Mouse (Mus musculus): ENCODE measurements at regions not wholly inside any gene's neighbourhood (a gene's known extent, or its start where the extent isn't known, plus 50 kb on each side); places are given as distances from the start of the nearest gene placed in this dataset.

DNA sequence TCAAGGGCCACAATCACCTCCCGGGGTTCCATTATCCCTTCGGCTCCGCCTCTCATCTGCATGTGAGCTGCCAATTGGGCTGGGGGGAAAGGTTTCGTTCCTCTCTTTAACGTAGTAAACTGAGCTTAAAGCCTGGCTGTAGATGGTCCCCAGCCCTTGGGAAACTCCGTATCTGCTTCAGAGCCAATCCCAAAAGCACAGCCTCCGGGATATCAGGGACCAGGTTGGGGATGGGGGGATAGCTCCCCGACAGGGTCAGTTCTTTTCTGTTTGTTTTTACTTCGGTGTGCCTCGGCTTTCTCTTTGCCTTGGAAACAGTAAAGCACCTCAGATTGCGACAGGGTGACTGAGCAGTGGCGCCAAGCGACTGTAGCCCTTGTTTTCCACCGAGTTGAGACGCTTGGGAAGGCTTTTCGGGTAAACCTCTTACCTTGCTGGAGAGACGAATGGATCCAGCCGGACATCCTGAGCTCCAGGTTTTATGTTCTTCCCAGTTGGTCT lies 64.5 kb downstream of the Tfap2c start:
- peak overlapping the region; percentile 6 for H3K4me3 ChIP-seq (ENCODE audit: insufficient read depth, low read length)
- H3K4me1 ChIP-seq (ENCODE audit: control insufficient read depth, insufficient read depth, low read length) = no peaks in the 10 kb centered on the region
- TF ChIP-seq CTCF (IDR thresholded peaks at IDR 0.05; ENCODE audit: borderline replicate concordance, insufficient read depth, low read length) (no peak), POLR2A (IDR thresholded peaks at IDR 0.05; ENCODE audit: low read depth, low read length) (no peak)
- no peak overlapping the region for H3K27ac ChIP-seq (ENCODE audit: insufficient read depth, low read length)

DNA sequence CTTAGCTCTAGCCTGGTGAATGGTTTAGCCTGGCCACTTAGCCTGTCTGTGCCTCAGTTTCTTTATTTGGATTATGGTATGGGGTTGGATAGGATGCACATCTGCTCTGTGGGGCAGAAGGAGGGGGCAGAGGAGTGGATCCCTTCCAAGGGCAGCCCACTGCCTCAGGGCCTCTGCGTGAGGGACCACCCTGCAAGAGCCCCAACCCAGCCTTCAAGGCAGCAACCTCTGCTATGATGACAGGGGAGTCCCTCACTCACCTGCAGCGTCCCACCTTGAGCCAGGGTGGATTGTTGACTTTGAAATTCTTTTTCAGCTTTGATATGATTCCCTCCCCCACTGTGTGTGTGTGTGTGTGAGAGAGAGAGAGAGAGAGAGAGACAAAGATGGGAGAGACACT lies 65.8 kb downstream of the Tfap2c start:
- H3K4me1 ChIP-seq (ENCODE audit: control insufficient read depth, insufficient read depth, low read length) = no peaks in the 10 kb centered on the region
- no peak overlapping the region for H3K4me3 ChIP-seq (ENCODE audit: insufficient read depth, low read length)
- no peak overlapping the region for H3K27ac ChIP-seq (ENCODE audit: insufficient read depth, low read length)
- TF ChIP-seq POLR2A (IDR thresholded peaks at IDR 0.05; ENCODE audit: low read depth, low read length) = no peak
- TF ChIP-seq CTCF (IDR thresholded peaks at IDR 0.05; ENCODE audit: borderline replicate concordance, insufficient read depth, low read length) = no peak

DNA sequence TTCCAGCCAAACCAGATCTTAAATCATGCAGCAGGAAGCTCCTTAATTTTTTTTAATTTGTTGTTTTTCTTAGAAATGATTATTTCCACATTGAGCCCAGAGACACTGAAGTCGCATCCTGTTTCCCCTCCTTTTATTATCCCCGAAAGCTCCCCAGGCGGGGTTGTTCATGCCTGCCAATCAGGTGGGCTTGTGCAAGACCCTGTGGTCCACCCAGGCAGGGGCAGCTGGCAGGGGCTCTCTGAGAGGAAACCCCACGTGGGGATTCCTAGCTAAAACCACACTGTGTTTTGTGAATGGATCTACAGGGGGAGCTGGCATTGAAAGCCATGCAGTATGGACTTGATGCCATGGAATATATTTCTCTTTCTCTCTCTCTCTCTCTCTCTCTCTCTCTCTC lies 66.2 kb downstream of the Tfap2c start:
- H3K27ac ChIP-seq (ENCODE audit: insufficient read depth, low read length) = no peak overlapping the region
- TF ChIP-seq POLR2A (IDR thresholded peaks at IDR 0.05; ENCODE audit: low read depth, low read length) = no peak
- TF ChIP-seq CTCF (IDR thresholded peaks at IDR 0.05; ENCODE audit: borderline replicate concordance, insufficient read depth, low read length) = no peak
- H3K4me1 ChIP-seq (ENCODE audit: control insufficient read depth, insufficient read depth, low read length) = no peaks in the 10 kb centered on the region
- no peak overlapping the region for H3K4me3 ChIP-seq (ENCODE audit: insufficient read depth, low read length)

DNA sequence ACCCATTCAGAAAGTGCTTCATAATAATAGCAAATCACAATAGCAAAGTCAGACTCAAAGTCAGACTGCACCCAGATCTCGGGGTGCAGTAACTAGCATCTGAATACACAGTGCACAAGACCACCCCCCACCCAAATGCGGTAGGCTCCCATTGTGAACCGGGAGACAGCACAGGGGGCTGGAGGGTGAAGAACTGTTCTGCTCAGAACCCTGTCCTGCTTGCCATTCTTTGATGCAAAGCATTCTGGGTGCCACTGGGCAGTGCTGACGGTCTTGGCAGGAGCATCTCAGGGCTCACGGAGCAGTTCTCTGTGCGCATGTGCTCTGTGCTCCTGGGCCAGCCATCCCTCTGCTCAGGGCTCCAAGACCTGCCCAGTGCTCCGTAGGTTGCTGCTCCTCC lies 69.8 kb downstream of the Tfap2c start:
- no peak overlapping the region for H3K4me3 ChIP-seq (ENCODE audit: insufficient read depth, low read length)
- TF ChIP-seq POLR2A (IDR thresholded peaks at IDR 0.05; ENCODE audit: low read depth, low read length) = no peak
- H3K4me1 ChIP-seq (ENCODE audit: control insufficient read depth, insufficient read depth, low read length) = no peaks in the 10 kb centered on the region
- H3K27ac ChIP-seq (ENCODE audit: insufficient read depth, low read length) = no peak overlapping the region

DNA sequence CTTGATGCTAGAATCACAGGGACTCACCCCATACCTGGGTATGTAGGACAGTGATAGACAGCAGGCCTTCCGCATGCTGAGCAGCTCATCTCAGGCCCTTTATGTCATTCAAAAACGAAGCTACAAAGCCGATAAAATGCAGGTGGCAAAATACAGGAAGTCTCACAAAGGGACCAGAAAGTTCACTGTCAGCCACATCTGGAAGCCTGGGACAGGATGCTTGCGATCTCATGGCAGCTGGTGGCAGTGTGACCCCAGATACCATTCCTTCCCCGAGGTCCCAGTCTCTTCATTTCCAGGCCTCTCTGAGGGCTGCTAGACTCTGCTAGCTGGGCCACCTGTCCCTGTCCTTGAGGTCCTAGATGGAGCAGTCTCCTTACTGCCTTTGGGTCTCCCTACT lies 70.6 kb downstream of the Tfap2c start:
- no peak for TF ChIP-seq POLR2A (IDR thresholded peaks at IDR 0.05; ENCODE audit: low read depth, low read length)
- no peak for TF ChIP-seq CTCF (IDR thresholded peaks at IDR 0.05; ENCODE audit: borderline replicate concordance, insufficient read depth, low read length)
- Histone ChIP-seq H3K4me1 (ENCODE audit: control insufficient read depth, insufficient read depth, low read length) (no peaks in the 10 kb centered on the region), H3K27ac (ENCODE audit: insufficient read depth, low read length) (no peak overlapping the region), H3K4me3 (ENCODE audit: insufficient read depth, low read length) (no peak overlapping the region)

DNA sequence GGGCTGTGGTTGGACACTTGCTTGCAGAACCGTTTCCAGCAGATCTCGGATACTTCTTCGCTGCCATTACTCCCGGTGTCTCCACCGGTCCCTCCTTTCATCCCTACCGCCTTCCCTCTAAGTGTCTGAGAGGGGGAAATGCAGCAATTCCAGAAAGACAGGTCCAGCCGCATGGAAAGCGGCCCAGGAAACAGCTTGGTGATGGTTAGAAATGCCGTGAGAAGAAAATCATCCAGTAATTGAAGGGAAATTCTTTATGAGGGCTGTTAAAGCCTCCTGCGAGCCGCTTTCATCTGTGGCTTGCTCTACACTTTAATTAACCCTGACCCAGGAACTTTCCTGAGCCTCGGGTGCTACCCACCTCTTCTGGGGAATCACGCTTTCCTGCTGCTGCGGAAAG lies 74.3 kb downstream of the Tfap2c start:
- no peak overlapping the region for H3K4me3 ChIP-seq (ENCODE audit: insufficient read depth, low read length)
- no peak overlapping the region for H3K27ac ChIP-seq (ENCODE audit: insufficient read depth, low read length)
- no peaks in the 10 kb centered on the region for H3K4me1 ChIP-seq (ENCODE audit: control insufficient read depth, insufficient read depth, low read length)
- no peak for TF ChIP-seq POLR2A (IDR thresholded peaks at IDR 0.05; ENCODE audit: low read depth, low read length)
- TF ChIP-seq CTCF (IDR thresholded peaks at IDR 0.05; ENCODE audit: borderline replicate concordance, insufficient read depth, low read length) = no peak

DNA sequence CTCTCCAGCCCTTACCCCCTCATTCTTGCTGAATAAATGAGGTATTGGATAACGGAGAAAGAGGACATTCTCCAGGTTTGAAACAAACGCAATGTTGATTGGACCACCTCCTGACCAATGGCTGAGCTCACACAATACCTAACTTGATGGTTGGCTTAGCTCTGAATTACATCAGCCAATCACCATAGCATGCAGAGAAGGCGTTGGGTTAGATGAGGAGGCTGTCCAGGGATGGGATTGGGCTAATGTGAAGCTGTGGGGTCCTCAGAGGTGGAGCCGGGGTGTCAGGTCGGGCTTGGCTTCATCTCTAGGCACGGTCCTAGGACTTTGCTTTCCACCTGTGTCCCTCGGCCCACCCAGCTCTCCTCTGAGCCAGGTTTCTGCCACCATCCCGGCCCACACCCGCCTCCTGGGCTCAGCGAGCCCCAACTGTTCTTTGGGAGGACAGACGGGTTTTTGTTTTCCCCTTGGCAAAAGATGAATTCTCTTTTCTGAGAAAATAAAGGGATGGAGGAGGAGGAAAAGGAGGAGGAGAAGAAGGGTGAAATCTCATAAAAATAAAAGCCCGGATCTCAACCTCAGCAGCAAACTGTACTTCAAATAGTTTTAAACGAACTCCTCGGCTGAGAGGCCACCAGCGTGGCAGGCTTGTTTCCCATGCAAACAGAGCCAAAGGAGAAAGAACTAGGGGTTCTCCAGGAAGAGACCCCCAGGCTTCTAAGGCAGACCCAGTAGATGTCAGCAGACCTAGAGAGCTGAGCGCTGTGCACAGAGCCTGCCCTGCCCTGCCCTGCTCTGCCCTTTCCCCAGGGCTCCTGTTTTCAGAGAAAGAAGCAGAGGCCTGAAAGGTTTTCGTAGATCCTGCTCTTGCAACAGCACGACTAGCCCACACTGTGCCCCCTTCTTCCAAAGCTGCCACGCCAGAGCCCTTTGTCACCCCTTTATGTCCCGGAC lies 78.2 kb downstream of the Tfap2c start:
- Histone ChIP-seq H3K4me1 (ENCODE audit: control insufficient read depth, insufficient read depth, low read length) (no peaks in the 10 kb centered on the region), H3K27ac (ENCODE audit: insufficient read depth, low read length) (no peak overlapping the region), H3K4me3 (ENCODE audit: insufficient read depth, low read length) (no peak overlapping the region)
- no peak for TF ChIP-seq POLR2A (IDR thresholded peaks at IDR 0.05; ENCODE audit: low read depth, low read length)
- no peak for TF ChIP-seq CTCF (IDR thresholded peaks at IDR 0.05; ENCODE audit: borderline replicate concordance, insufficient read depth, low read length)

DNA sequence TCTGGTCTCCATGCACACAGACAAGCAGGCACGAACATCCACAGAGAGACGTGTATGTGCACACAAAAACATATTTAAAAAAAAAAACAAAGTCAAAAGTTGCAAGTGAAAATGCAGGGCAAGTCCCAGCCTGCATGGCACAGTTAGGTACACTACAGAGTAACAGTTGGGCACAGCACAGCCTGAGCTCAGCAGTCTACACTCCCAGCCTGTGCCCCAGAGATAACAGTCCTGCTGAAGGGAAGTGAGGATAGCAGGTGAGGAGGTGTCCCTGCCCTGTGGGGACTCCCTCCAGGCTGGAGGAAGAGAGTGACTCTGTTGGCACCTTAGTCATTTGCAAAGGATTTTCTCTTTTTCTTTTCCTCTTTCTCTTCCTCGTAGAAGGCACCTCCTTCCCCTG lies 80.9 kb downstream of the Tfap2c start:
- Histone ChIP-seq H3K4me1 (ENCODE audit: control insufficient read depth, insufficient read depth, low read length) (no peaks in the 10 kb centered on the region), H3K27ac (ENCODE audit: insufficient read depth, low read length) (no peak overlapping the region), H3K4me3 (ENCODE audit: insufficient read depth, low read length) (no peak overlapping the region)
- TF ChIP-seq CTCF (IDR thresholded peaks at IDR 0.05; ENCODE audit: borderline replicate concordance, insufficient read depth, low read length) = no peak
- TF ChIP-seq POLR2A (IDR thresholded peaks at IDR 0.05; ENCODE audit: low read depth, low read length) = no peak

DNA sequence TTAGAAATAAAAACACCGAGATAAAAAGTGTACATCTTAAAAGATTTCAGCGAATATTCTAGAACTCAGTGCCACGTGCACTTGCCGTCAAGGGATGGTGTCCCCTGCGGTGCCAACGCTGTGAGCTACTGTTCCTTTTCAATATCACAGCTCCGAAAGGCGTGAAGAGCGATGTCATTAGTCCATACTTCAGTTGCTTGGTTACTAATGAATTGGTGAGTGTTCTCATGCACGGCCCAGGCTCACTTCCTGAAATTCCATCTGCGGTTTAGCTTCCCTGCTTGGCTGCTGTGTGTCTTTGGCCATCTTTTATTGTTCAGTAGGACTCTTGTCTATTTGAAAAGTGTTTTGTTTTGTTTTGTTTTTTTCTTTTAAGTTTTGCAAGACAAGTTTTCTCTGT lies 93.2 kb downstream of the Tfap2c start:
- no peak for TF ChIP-seq CTCF (IDR thresholded peaks at IDR 0.05; ENCODE audit: borderline replicate concordance, insufficient read depth, low read length)
- TF ChIP-seq POLR2A (IDR thresholded peaks at IDR 0.05; ENCODE audit: low read depth, low read length) = no peak
- no peak overlapping the region for H3K4me3 ChIP-seq (ENCODE audit: insufficient read depth, low read length)
- peak overlapping the region; percentile 82 for H3K27ac ChIP-seq (ENCODE audit: insufficient read depth, low read length)
- H3K4me1 ChIP-seq (ENCODE audit: control insufficient read depth, insufficient read depth, low read length) = peaks cover 10% of the 10 kb centered on the region

DNA sequence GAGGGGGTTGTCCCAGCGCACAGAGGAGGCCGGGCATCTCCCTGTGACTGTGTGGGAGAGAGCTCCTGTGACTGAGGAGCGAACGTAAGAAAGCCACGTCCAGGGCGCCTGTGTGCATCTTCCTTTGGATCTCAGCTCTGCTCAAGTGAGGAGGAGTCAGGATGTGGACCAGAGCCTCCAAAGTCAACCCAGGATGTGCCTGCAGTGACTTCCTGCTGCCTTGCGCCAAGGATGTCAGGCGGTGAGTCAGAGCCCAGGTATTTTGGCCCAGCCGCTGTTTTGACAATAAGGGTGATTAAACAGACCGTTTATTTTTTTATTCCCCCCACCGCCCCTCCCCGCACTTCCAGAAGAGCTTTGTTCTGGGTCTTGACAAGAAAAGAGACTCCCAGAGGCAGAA lies 94.5 kb downstream of the Tfap2c start:
- peak overlapping the region; percentile 87 for H3K27ac ChIP-seq (ENCODE audit: insufficient read depth, low read length)

More for the DNA sequence above, 94.5 kb downstream of the Tfap2c start:
- Histone ChIP-seq H3K4me1 (ENCODE audit: control insufficient read depth, insufficient read depth, low read length) (peaks cover 10% of the 10 kb centered on the region), H3K4me3 (ENCODE audit: insufficient read depth, low read length) (no peak overlapping the region)
- TF ChIP-seq CTCF (IDR thresholded peaks at IDR 0.05; ENCODE audit: borderline replicate concordance, insufficient read depth, low read length) (no peak), POLR2A (IDR thresholded peaks at IDR 0.05; ENCODE audit: low read depth, low read length) (peak; percentile 58)
